Mouse (Mus musculus) spleen, embryonic (tissue): ENCODE measurements around the gene Wdr24.

Source experiments
- CTCF ChIA-PET: fragments of 350-600 bp; sonication (Branson Sonifier 250); formaldehyde crosslinking; loops from one replicate; lab custom pipeline; 2022; lab: Charles Lee

The Wdr24 gene

DNA sequence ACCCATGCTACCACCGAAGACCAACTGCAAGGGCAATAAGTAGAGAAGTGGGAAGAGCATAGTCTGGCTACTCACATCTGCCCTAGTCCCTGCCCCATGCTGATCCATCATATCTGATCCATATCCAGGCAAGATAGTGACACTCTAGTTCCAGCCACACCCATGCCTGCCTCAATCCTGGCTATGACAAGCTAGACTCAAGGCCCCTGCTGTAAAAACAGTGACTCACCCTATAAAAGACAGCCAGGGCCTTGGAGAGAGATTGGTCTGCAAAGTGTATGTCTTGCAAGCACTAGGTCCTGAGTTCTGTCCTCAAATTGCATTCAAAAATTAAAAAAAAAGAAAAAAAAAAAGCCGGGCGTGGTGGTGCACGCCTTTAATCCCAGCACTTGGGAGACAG, 16.9 kb upstream of the Wdr24 start:
- CTCF ChIA-PET: no interaction called here

DNA sequence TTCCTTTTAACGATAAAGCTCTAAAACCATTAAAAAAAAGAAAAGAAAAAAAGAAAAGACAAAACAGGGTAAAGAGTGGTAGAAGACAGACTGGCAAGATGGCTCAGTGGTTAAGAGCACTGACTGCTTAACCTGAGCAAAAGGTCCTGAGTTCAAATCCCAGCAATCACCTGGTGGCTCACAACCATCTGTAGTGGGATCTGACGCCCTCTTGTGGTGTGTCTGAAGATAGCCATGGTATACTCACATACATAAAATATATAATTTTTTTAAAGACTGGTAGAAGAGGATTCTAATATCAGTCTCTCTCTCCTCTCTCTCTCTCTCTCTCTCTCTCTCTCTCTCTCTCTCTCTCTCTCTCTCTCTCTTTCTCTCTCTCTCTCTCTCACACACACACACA, 16.0 kb upstream of the Wdr24 start:
- CTCF ChIA-PET: interaction anchor here (0.6 to 0.9 kb wide), 2 partner anchors 15 to 21 kb away, joined by 3 to 4 read pairs; no protein-coding TSS in a partner anchor

DNA sequence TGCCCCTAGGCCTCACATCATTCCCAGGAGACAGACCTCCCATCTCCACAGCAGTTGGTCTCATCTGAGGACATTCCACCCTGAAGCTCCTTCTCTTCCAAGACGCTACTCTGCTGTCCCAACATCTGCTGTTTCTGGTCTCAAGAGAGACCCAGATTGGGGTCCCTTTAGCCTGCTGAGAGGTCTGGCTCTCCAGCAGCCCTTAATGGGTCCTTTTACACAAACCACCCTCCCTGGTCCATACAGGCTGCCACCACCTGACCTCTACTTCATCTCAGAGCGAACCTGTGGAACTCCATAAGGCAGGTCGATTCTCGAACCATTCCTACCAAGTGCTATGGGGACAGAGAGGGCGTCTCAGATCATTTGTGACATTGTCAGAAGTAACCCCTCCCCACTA, 15.4 kb upstream of the Wdr24 start:
- CTCF ChIA-PET: no interaction called here

DNA sequence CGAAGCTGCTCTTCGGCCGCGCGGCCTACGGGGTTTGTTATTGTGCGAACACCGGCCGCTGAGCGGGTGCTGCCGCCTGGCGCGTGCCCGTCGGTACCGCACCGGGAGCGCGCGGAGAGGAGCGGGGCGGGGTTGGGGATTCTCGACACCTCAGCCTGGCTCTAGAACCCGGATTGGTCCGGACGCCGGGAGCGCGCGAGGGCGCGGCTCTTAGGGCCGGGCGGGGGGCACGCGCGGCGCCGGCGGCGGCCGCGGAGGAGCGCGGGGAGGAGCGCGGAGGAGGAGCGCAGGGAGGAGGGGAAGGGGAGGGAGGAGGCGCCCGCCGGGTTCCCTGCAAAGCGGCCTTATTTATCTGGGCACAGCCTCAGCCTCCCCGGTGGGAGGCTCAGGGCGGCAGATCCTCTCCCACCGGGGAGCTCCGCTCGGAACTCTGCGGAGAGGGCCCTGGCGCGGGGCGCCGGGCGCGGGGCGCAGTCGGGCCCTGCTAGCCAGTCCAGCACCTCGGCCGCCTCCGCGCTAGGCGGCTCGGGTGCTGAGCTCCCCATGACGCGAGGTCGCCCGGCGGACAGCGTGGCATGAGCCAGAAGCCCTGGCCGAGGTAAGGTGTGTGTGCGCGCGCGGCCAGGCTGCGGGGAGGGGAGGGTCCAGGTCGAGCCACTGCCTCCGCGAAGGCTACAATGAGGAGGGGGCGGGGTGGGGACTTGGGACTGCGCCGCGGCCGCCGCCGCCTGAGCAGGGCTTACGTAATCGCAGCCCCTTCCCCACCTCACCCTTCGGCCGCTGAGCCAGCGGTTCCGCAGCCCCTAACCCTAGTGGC, 14.4 kb upstream of the Wdr24 start, which contains the start of gene Fbxl16:
Fbxl16 (plus strand) TSS at position 297 of the 817 bp plus-strand sequence.
- CTCF ChIA-PET: no interaction called here

DNA sequence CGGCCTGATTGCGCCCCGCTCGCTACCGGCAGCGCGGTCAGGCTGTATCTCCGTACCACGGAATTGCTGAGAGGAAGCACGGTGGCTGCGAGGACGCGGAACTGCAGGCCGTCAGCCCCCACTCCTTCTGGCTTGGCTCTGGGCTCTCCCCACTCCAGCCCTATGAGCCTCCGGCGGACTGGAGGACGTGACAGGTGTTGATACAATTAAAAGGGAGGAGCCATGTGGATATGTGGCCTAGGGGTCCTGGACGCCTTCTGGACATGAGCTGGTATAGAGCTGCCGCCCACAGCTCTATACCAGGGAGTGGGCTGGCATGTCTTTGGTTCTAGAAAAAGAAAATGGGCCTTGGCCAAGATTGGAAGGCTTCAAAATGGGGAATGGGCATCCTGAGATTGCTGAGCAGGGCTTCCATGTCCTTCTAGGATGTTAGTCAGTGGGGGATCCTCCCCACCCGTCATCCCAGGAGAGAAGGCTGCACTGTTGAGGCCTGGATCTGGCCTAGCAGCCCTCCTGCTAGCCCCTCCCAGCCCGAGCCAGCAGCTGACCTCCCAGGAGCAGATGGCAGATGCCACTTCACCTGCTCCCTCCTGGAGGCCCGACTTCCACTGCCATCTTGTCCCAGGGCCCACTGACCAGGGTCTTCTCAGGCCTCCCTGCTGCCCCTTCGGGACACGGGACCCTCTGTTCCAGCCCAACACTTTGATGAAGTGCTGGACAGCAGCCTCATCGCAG, 13.7 kb upstream of the Wdr24 start:
- CTCF ChIA-PET: no interaction called here

DNA sequence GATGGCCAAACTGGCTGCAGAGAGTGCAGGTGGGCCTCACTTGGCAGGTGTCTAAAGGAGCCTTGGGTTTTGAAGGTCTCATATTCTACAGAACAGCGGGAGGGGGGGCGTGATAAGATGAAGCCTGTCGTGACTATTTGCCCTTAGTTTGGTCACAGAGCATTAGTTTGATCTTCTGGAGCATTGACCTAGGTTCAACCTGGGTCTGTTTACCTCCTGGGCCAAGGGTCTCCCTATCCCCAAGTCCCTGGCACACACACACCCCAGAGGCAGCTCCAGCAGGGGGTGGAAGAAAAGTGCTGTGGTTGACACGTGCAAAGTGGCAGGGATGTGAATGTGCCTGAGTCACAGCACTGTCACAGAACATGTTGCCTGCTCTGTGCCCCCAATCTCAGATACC, 12.5 kb upstream of the Wdr24 start:
- CTCF ChIA-PET: no interaction called here

DNA sequence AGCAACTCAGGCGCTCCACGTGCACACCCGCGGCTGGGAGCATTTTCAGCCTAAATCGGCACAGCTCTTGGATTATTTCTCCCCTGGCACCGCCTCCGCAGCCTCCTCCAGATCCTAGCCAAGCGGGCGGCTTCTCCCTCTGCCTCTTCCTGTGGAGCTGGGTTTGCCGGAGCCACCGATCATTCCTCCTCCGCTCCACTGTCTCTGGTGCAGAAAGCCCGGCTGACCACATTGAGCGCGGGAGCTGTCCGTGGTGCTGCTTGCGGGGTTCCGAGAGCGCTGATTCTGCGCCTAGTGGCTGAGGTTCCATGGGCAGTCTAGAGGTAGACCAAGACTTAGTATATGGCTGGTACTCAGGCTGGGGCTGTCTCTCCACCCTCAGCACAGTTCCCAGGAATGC, 10.0 kb upstream of the Wdr24 start:
- CTCF ChIA-PET: no interaction called here

DNA sequence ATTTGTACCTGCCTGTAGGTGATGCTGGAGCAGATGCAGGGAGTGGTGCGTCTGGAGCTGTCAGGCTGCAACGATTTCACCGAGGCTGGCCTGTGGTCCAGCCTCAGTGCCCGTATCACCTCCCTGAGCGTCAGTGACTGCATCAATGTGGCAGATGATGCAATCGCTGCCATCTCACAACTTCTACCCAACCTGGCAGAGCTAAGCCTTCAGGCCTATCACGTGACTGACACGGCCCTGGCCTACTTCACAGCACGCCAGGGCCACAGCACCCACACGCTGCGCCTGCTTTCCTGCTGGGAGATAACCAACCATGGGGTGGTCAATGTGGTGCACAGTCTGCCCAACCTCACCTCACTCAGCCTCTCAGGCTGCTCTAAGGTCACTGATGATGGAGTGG, 5.8 kb upstream of the Wdr24 start:
- CTCF ChIA-PET: no interaction called here

DNA sequence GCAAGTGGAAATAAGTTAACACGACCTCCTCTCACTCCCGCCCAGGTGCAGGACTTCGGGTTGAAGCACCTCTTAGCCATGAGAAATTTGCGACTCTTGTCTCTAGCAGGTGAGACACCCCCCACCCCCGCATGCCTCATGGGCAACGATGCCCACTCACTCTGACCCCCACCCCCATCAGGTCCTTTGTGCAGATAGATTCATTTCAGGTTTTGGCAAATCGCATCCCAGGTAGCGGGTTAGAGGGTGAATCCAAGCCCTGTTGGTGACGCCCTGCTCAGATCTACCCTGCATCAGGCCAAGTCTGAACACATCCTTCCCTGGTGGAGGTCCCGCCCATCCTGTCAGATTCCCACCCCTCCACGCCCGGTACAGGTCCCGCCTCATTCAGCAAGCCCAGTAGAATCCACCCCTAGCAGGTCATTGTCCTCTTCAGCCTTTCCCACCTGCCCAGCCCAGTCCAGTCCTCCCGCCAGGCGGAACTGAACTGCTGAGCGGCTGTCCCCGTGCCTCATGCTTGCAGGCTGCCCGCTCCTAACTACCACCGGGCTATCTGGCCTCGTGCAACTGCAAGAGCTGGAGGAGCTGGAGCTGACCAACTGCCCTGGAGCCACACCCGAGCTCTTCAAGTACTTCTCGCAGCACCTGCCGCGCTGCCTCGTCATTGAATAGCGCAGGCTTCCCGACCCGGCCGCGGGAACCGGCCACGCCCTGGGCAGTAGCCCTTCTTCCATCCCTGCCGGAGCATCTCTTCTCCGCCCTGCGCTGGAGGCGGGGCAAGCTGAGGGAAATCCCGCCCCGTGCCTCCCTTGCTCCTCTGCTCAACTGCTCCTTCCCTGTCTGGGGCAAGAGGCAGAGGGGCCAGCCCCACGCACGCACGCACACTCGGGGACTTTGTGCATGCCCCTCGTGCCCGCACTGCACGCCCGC, 4.3 kb upstream of the Wdr24 start:
- CTCF ChIA-PET: no interaction called here

DNA sequence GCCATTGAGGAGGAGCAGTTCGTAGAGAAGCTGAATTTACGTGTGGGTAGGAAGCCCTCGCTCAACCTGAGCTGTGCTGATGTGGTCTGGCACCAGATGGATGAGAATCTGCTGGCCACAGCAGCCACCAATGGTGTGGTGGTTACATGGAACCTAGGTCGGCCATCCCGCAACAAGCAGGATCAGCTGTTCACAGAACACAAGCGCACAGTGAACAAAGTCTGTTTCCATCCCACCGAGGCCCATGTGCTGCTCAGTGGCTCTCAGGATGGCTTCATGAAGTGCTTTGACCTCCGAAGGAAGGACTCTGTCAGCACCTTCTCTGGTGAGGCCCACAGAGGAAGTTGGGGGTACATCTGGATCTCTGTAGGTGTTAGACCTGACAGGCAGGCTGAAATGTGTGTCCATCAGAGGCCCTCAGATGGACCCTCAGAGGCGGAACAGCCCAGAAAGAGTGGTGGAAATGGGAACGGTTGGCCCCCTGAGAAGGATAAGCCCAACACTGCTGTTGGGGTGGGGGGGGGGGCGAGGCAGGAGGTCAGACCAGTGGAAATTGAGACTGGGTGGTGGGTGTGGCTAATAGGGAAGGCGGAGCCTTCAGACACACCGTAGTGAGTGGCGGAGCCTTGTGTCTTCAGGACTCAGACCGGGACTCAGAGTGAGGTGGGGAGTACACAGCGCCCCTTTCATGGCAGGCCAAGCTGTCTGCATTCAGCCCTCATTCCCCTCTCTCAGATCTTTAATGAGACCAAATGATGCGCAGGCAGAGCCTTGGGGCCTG, 1.1 kb downstream of the Wdr24 start:
- CTCF ChIA-PET: no interaction called here

DNA sequence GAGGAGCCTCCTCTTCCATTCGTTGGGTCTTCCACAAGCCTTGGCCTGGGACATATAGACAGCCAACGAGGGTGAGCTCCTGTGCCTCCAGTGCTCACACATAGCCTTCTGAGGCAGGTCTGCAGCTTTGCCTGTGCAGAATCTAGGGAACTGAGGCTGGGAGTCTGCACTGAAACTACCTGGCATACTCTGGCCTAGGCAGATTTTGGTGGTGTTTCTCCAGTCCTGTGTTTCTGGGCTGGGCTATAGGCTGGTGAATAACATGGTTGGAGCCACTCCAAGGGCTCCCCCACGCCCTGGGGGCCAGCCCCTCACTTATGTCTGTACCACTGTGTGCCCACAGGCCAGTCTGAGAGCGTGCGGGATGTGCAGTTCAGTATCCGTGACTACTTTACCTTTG, 1.9 kb downstream of the Wdr24 start:
- CTCF ChIA-PET: no interaction called here

DNA sequence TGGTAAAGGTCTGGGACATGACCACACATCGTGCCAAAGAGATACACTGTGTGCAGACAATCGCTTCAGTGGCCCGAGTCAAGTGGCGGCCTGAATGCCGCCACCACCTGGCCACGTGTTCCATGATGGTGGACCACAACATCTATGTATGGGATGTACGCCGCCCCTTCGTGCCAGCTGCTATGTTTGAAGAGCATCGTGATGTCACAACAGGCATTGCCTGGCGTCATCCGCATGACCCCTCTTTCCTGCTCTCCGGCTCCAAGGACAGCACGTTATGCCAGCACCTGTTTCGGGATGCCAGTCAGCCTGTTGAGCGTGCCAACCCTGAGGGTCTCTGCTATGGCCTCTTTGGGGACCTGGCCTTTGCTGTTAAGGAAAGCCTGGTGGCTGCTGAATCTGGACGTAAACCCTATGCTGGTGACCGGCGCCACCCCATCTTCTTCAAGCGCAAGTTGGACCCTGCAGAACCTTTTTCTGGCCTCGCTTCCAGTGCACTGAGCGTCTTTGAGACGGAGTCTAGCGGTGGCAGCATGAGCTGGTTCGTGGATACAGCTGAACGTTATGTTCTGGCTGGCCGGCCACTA, 2.6 kb downstream of the Wdr24 start:
- CTCF ChIA-PET: no interaction called here

DNA sequence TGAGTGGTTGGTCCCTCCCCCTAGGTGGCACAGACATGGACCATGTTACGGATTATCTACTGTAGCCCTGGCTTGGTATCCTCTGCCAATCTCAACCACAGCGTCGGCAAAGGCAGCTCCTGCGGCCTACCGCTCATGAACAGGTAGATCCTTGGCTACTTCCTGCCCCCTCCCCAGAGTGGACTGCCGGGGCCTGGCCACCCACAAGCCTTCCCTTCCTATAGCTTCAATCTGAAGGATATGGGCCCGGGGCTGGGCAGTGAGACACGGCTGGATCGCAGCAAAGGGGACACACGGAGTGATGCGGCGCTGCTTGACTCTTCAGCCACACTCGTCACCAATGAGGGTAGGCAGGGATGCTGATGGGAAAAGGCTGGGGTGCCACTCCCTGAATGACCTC, 3.6 kb downstream of the Wdr24 start:
- CTCF ChIA-PET: no interaction called here

DNA sequence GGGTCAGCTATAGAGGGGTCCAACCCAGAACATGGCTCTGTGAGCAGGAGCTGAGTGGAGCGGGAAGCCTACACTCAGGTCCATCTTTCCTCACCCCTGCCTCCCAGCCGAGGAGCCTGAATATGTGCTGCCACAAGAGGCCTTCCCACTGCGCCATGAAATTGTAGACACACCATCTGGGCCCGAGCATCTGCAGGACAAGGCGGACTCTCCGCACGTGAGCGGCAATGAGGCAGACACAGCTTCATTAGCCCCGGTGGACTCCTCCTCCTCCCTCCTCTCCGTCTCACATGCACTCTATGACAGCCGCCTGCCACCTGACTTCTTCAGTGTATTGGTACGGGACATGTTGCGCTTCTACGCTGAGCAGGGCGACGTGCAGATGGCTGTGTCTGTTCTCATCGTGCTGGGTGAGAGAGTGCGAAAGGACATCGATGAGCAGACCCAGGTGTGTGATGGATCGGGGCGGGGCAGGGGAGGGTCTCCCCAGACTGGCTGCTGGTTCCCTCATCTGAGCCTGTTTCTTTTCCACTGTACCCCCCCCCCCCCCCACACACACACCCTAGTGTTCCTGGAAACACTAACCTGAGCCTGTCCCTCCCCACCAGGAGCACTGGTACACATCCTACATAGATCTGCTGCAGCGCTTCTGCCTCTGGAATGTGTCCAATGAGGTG, 4.3 kb downstream of the Wdr24 start:
- CTCF ChIA-PET: interaction anchor here (0.7 kb wide), 1 partner anchor 20 kb away, joined by 3 read pairs; no protein-coding TSS in a partner anchor

DNA sequence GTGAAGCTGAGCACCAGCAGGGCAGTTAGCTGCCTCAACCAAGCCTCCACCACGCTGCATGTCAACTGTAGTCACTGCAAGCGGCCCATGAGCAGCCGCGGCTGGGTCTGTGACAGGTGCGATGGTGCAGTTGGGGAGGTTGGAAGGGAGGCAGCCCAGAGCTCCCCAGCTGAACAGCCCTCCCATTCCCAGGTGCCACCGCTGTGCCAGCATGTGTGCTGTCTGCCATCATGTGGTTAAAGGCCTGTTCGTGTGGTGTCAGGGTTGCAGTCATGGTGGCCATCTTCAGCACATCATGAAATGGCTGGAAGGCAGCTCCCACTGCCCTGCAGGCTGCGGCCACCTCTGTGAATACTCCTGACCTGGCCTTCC, 4.8 kb downstream of the Wdr24 start:
- CTCF ChIA-PET: interaction anchor here (0.7 kb wide), 1 partner anchor 21 kb away, joined by 3 read pairs; no protein-coding TSS in a partner anchor

DNA sequence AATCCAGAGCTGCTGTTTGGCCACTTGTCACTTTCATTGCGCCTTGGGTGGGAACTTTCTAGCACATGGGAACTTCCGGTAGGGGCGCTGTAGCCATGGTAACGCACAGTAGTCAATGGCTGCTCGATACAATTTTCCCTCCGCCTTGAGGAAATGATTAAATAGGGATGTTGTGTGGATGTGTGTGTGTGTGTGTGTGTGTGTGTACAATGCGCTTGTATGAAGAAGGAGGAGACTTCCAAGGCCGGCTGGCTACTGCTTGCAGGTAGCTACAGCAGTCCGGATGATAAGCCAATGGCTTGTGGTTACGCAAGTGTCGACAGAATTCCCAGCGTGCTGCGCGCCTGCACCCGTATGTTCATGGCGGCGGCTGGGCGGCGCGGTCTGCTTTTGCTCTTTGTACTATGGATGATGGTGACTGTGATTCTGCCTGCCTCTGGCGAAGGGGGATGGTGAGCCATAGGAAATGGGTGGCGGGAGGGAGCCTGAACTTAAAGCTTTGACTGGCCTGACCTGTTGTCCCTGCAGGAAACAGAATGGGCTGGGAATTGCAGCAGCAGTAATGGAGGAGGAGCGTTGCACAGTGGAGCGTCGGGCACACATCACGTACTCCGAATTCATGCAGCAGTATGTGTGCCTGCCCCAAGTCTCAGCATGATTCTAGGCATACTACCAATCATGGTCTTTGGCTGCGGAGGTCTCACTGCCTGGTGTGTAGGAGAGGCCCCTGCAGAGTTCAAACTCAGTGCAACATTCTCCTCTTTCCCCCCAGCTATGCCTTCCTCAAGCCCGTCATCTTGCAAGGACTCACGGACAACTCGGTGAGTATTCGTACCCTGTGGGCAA, 5.5 kb downstream of the Wdr24 start, which contains the start of gene Jmjd8:
Jmjd8 (plus strand) TSS at position 156 of the 846 bp plus-strand sequence.
- CTCF ChIA-PET: interaction anchor here (0.7 kb wide), 1 partner anchor 21 kb away, joined by 3 read pairs; no protein-coding TSS in a partner anchor

DNA sequence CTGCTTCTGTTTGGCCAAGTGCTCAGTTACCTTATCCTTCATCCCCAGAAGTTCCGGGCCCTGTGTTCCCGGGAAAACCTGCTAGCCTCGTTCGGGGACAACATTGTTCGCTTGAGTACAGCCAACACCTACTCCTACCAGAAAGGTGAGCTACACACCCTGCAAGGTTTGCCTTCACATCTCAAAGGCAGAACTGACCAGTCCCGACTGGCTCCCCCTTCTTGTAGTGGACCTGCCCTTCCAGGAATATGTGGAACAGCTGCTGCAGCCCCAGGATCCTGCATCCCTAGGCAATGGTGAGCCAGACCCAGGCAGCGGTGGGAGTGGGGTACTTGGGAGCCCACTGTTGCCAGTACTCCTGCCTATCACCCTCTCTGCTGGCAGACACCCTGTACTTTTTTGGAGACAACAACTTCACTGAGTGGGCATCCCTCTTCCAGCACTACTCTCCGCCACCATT, 6.2 kb downstream of the Wdr24 start:
- CTCF ChIA-PET: no interaction called here

DNA sequence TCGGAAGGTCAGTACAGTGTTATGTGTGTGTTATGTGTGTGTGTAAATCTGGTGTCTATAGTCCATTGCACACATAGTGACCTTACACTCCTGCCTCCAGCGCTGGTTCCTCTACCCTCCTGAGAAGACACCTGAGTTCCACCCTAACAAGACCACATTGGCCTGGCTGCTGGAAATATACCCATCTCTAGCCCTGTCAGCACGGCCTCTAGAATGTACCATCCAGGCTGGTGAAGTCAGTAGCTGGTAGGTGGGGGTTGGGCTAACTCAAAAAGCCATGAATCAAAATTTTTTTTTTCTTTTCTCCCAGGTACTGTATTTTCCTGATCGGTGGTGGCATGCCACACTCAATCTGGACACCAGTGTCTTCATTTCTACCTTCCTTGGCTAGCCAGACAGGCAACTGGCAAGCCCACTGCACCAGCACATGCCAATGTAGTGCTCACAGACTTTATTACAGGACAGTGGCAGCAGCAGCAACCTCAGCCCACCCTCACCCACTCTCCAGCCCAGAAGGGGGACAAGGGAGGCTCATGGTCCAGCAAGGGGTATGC, 6.8 kb downstream of the Wdr24 start:
- CTCF ChIA-PET: no interaction called here
